Mouse (Mus musculus) liver, embryonic 15.5 days (tissue): ENCODE results near the gene Opalin. TPM values are rescaled to one million over a fixed set of nuclear protein-coding genes. Genes with fewer than 3 reads are reported as not detected.

Source experiments
- ATAC-seq: fragments of 200-750 bp; cut with Nextera tagmentation; 2 replicates; pipeline ENCODE4 v1.8.0; 2017; ENCODE audit warnings: moderate number of reproducible peaks, mild to moderate bottlenecking, moderate library complexity; ENCODE audit not compliant: insufficient read depth
- H3K27ac ChIP-seq: fragments of 300-500 bp; sonication (generic); replicated peaks from 2 replicates; pipeline ENCODE4 v1.5.1; 2015; ENCODE audit warnings: mild to moderate bottlenecking, inconsistent platforms
- H3K27me3 ChIP-seq: fragments of 300-500 bp; sonication (generic); 2 replicates; pipeline ENCODE4 v1.6.1; 2015; ENCODE audit warnings: mild to moderate bottlenecking, inconsistent platforms
- H3K36me3 ChIP-seq: fragments of 300-500 bp; sonication (generic); replicated peaks from 2 replicates; pipeline ENCODE4 v1.6.1; 2015; ENCODE audit warnings: moderate library complexity, mild to moderate bottlenecking, inconsistent platforms
- H3K4me1 ChIP-seq: fragments of 300-500 bp; sonication (generic); replicated peaks from 2 replicates; pipeline ENCODE4 v1.6.1; 2015; ENCODE audit warnings: inconsistent platforms
- H3K4me2 ChIP-seq: fragments of 300-500 bp; sonication (generic); 2 replicates; pipeline ENCODE4 v1.6.1; 2015; ENCODE audit warnings: moderate library complexity, mild to moderate bottlenecking, inconsistent platforms
- H3K4me3 ChIP-seq: fragments of 300-500 bp; sonication (generic); replicated peaks from 2 replicates; pipeline ENCODE4 v1.5.1; 2015; ENCODE audit warnings: mild to moderate bottlenecking, inconsistent platforms
- H3K9ac ChIP-seq: fragments of 300-500 bp; sonication (generic); 2 replicates; pipeline ENCODE4 v1.6.1; 2015; ENCODE audit warnings: moderate library complexity, mild to moderate bottlenecking, inconsistent platforms
- H3K9me3 ChIP-seq: fragments of 300-500 bp; sonication (generic); replicated peaks from 2 replicates; pipeline ENCODE4 v1.6.1; 2016; ENCODE audit warnings: inconsistent platforms
- WGBS: fragments of 180-500 bp; shearing (Covaris S2); methylation state at CpG from one replicate; pipeline ENCODE4 v1.1.7; 2015; ENCODE audit warnings: mixed read lengths; ENCODE audit not compliant: insufficient replicate concordance; 5-methylcytosine and 5-hydroxymethylcytosine counted together
- polyA plus RNA-seq: library from polyadenylated mRNA; unstranded; fragments of >200 nt; fragmentation: Nextera tagmentation; extraction: Ambion mirVana; gene quantifications from 2 replicates; pipeline ENCODE4 v1.2.1, GENCODE M21; 2015

Gene Opalin
- polyA plus RNA-seq, 1 experiment from 2014 or later = not detected

DNA sequence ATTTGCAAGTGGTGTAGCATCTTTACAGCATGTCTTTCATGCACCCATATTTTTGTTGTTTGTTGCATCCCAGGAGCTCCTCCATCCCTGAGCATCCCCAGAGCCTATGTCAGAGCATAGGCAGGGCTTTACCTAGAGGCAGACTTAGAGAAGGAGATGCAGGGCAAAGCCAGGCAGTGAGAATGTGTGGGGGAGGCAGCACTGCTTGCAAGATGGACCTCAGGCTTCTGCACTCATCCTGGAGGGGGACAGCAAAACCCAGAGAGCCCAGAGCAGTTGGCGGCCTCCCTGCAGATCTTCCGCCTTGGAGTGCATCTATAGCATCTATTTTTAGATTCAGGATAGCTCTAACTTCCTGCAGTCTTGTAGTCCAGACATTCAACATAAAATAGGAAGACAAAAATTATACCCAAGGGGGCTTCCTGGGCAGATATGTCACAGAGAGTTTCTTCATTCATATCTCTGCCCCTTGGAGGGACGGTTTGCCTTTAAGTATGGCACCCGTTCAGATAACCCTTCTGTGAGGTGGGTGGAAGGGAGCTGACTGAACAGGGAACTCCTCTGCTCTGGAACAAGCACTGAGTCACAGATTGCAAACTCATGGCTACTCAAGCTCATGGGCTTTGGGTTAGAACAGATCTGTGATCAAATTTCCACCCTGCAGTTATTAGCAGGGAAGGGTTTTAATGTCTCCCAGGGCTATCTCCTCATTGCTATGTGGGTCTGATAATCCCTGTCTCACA is 40.9 kb downstream of the Opalin start:
- Histone ChIP-seq H3K9me3 (no peaks in the 10 kb centered on the region), H3K4me2 (no peak overlapping the region), H3K27me3 (peaks cover 9% of the 10 kb centered on the region), H3K36me3 (no peaks in the 10 kb centered on the region), H3K4me3 (no peak overlapping the region), H3K4me1 (no peaks in the 10 kb centered on the region), H3K9ac (no peak overlapping the region), H3K27ac (no peak overlapping the region)
- ATAC-seq = no peak
- WGBS = 19% methylated on average over 4 of the region's 4 CpGs

DNA sequence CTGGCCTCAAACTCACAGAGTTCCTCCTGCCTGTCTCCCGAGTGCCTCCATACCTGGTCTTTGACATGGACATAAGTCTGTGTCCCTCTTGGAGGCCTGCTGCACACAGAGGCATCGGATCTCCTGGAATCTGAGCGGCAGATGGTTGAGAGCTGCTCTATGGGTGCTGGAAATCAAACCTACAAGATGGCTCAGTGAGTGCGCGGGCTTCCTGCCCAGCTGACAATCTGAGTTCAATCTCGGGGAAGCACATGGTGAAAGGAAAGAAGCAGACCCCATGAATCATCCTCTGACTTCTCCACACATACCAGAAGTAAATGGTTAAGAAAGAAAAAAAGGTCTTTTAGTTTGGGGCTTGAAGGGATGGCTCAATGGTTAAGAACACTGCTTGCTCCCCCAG is 45.0 kb downstream of the Opalin start:
- Histone ChIP-seq H3K9me3 (no peaks in the 10 kb centered on the region), H3K4me1 (no peaks in the 10 kb centered on the region), H3K27ac (no peak overlapping the region), H3K4me3 (no peak overlapping the region), H3K36me3 (no peaks in the 10 kb centered on the region), H3K4me2 (no peak overlapping the region), H3K9ac (no peak overlapping the region), H3K27me3 (peaks cover 12% of the 10 kb centered on the region)
- no peak for ATAC-seq
- 27% methylated on average over 6 of the region's 6 CpGs for WGBS

DNA sequence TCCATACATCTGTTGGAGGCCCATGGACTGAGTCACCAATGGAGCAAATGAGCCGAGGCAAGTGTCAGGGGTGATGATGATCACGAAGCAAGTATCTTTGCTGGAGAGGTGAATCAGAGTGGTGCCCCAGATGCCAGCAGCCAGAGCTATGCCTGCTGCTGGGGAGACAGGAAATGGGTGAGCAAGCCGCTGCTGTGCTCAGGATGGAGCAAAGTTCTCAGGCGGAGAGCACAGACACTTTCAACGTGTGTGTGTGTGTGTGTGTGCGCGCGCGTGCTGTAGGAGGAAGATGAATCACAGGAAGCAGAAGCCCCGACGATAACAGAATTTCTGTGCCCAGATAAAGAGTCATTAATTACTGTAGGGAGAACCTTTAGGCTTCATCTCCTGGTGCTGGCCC is 45.9 kb downstream of the Opalin start:
- Histone ChIP-seq H3K36me3 (no peaks in the 10 kb centered on the region), H3K4me2 (no peak overlapping the region), H3K9ac (no peak overlapping the region), H3K9me3 (no peaks in the 10 kb centered on the region), H3K4me3 (no peak overlapping the region), H3K27me3 (peaks cover 12% of the 10 kb centered on the region), H3K4me1 (no peaks in the 10 kb centered on the region), H3K27ac (no peak overlapping the region)
- ATAC-seq = no peak
- WGBS = 8% methylated on average over 11 of the region's 11 CpGs

DNA sequence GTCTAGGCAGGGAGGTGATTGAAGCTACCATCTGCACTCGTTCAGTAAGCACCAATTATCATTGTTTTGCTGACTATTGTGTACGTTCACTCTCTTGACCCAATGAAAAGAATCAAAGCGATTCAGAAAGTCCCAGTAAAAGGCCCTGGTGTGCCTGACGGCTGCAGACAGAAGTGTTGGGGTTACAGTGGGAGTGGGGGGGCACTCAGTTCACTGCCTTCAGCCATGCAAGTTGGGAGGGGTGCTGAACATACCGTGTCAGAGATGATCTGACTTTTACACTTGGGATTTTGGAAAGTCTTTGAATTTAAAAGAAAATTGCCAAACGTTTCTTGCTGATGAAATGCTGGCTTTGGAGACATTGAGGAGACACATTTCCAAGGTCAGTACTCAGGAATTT is 46.8 kb downstream of the Opalin start:
- Histone ChIP-seq H3K36me3 (no peaks in the 10 kb centered on the region), H3K4me1 (no peaks in the 10 kb centered on the region), H3K9ac (no peak overlapping the region), H3K27me3 (peaks cover 12% of the 10 kb centered on the region), H3K4me2 (no peak overlapping the region), H3K9me3 (no peaks in the 10 kb centered on the region), H3K4me3 (no peak overlapping the region), H3K27ac (no peak overlapping the region)
- no peak for ATAC-seq
- 58% methylated on average over 6 of the region's 6 CpGs for WGBS

DNA sequence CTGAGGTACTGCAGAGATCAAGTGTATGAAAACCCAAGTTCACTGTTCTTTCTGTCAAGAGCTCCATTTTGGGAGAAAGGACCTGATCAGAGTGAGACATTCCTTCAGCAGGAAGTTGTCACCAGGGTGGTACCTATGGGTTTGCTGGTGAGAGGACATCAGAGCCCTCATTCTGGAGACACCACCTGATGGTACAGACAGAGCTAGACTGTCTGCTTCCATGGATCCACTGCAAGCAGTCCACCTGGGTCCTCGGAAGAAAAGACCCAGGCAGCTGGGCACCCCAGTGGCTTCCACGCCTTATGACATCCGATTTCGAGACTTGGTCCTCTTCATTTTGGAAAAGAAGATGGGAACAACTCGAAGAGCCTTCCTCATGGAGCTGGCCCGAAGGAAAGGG is 47.7 kb downstream of the Opalin start, which contains the start of gene Dntt:
Dntt (plus strand) TSS at position 57 of the 400 bp plus-strand sequence.
- ATAC-seq = no peak
- H3K27me3 ChIP-seq = peaks cover 12% of the 10 kb centered on the region
- 50% methylated on average over 6 of the region's 6 CpGs for WGBS
- H3K4me3 ChIP-seq = no peak within 1 kb of the TSS
- no peaks in the 10 kb centered on the region for H3K4me1 ChIP-seq
- H3K36me3 ChIP-seq = no peaks in the 10 kb centered on the region
- H3K27ac ChIP-seq = no peak within 1 kb of the TSS
- no peak within 1 kb of the TSS for H3K4me2 ChIP-seq
- no peaks in the 10 kb centered on the region for H3K9me3 ChIP-seq
- no peak within 1 kb of the TSS for H3K9ac ChIP-seq

DNA sequence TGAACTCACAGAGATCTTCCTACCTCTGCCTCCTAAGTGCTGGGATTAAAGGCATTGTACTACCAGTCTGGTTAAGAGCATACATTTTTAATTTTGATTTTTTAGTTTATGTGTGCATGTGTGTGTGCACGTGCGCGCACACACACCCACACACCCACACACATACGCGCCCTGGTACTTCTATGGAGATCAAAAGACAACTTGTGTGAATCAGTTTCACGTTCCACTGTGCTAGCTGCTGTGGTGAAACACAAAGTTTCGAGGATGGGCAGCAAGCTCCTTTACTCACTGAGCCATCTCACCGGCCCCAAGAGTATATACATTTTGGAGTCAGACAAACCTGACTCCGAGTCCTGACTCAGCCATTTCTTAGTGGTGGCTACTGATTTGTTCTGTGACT is 49.3 kb downstream of the Opalin start:
- 79% methylated on average over 9 of the region's 9 CpGs for WGBS
- Histone ChIP-seq H3K36me3 (no peaks in the 10 kb centered on the region), H3K4me1 (no peaks in the 10 kb centered on the region), H3K4me3 (no peak overlapping the region), H3K9me3 (no peaks in the 10 kb centered on the region), H3K4me2 (no peak overlapping the region), H3K9ac (no peak overlapping the region), H3K27ac (no peak overlapping the region), H3K27me3 (peaks cover 12% of the 10 kb centered on the region)
- no peak for ATAC-seq

DNA sequence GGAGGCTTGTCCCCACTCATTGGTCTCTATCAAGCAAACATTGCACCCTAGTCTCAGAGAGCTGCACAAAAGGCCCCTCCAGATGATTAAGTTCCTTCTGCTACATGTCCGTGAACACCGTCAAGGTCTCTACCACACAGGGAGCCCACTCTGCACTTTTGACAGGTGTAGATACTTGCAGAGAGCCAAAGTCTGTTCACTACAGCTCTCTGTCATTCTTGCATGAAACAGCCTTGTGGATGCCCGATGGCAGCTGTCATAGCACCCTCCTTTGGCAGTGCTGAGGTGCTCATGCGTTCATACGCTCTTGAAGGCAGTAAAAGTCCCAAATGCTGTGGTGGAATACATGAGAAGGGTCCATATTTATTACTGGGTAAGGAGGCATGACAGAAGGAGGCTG is 49.9 kb downstream of the Opalin start:
- Histone ChIP-seq H3K4me3 (no peak overlapping the region), H3K9me3 (no peaks in the 10 kb centered on the region), H3K36me3 (no peaks in the 10 kb centered on the region), H3K9ac (no peak overlapping the region), H3K27me3 (peaks cover 12% of the 10 kb centered on the region), H3K27ac (no peak overlapping the region), H3K4me1 (no peaks in the 10 kb centered on the region), H3K4me2 (no peak overlapping the region)
- 65% methylated on average over 5 of the region's 5 CpGs for WGBS
- ATAC-seq = no peak

DNA sequence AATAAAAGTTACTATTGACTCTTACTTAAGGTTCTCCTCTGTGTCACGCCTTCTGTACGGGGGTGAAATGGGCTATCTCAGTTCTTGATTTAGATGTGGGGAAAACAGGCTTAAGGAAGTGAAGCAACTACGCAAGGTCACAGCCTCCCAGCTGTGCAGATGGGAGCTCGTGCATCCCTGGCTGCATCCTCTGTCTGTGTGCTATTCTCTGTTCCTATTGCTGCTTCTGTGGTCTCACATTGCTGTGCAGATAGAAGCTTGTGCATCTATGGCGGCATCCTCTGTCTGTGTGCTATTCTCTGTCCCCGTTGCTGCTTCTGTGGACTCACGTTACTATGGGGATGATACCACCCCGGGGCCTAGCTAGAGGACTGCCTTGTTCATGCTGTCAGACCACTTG is 50.4 kb downstream of the Opalin start:
- WGBS = 64% methylated on average over 8 of the region's 8 CpGs
- Histone ChIP-seq H3K27ac (no peak overlapping the region), H3K4me2 (no peak overlapping the region), H3K4me3 (no peak overlapping the region), H3K9me3 (no peaks in the 10 kb centered on the region), H3K9ac (no peak overlapping the region), H3K27me3 (peaks cover 8% of the 10 kb centered on the region), H3K36me3 (no peaks in the 10 kb centered on the region), H3K4me1 (no peaks in the 10 kb centered on the region)
- no peak for ATAC-seq

DNA sequence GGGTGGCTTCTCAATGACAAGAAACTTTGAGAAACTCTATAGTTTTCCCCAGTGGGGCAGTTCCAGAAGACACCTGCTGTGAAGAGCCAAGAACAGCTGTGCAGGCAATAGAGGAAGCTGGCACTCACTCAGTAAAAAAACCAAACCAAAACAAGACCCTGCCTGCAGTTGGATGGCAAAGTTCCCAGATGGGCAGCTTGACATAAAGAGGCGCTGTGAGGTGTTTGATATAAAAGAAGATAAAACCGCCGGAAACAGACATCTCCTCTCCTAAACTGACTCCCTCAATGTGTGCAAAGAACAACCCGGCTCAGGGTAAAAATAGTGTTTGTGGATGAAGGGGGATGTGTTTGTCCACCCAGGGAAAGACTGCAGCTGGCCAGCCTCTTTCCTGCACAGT is 54.7 kb downstream of the Opalin start:
- peaks cover 4% of the 10 kb centered on the region; the same call in 1 of the 2 replicates for H3K27me3 ChIP-seq
- H3K4me1 ChIP-seq = no peaks in the 10 kb centered on the region
- 47% methylated on average over 4 of the region's 4 CpGs for WGBS
- H3K36me3 ChIP-seq = no peaks in the 10 kb centered on the region
- H3K27ac ChIP-seq = no peak overlapping the region
- ATAC-seq = no peak
- H3K4me2 ChIP-seq = no peak overlapping the region
- H3K4me3 ChIP-seq = no peak overlapping the region
- H3K9me3 ChIP-seq = no peaks in the 10 kb centered on the region
- no peak overlapping the region for H3K9ac ChIP-seq

DNA sequence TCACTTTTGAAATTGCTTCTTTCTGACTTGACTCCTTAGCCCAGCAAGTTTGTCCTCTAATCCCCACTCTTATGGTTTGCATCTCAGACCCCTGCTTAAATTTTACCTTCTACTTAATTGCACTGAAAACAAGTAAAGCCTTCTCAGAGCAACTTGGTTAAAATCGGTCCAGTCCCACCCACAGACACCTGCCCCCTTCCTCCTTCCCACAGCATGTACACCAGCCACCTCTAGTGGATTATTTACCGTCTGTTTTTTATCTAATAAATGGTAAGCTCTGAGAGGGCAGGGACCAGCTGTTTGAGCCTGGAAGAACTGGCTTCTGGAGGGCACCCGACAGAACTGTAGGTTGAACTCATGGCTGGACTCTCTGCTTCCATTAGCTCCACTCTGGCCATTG is 56.4 kb downstream of the Opalin start:
- H3K4me3 ChIP-seq = no peak overlapping the region
- H3K4me1 ChIP-seq = peaks cover 3% of the 10 kb centered on the region; the same call in 1 of the 2 replicates
- no peak overlapping the region for H3K4me2 ChIP-seq
- no peaks in the 10 kb centered on the region for H3K9me3 ChIP-seq
- no peak for ATAC-seq
- WGBS = 51% methylated on average over 3 of the region's 3 CpGs
- no peak overlapping the region for H3K9ac ChIP-seq
- no peaks in the 10 kb centered on the region for H3K36me3 ChIP-seq
- H3K27me3 ChIP-seq = peaks cover 4% of the 10 kb centered on the region; the same call in 1 of the 2 replicates
- H3K27ac ChIP-seq = no peak overlapping the region

DNA sequence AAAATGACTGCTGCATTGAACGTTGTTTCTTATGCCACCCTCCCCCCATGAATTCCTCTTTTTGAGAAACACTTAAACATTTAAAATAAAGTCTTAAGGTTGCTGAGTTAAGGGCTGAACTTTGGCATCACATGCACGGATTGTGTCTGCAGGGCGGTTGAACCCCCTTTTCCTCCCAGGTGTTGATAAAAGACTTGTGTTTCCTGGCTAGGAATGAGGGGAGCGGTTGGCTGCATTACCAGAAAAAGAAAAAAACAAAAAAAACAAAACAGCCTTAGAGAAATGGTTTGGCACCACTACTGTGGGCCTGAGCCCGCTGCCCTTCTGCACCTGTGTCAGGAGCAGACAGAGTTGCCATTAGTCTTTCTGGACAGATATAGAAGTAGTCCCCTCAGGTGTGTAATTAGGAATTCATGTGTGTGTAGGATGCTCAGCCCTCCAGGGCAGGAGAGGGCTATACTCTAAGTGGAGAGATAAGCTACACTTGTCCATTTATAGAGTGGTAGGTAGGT is 57.7 kb downstream of the Opalin start:
- Histone ChIP-seq H3K27ac (no peak overlapping the region), H3K4me2 (no peak overlapping the region), H3K36me3 (no peaks in the 10 kb centered on the region), H3K4me3 (no peak overlapping the region), H3K4me1 (peaks cover 3% of the 10 kb centered on the region; the same call in 1 of the 2 replicates), H3K27me3 (peaks cover 8% of the 10 kb centered on the region; the same call in 1 of the 2 replicates), H3K9ac (no peak overlapping the region), H3K9me3 (no peaks in the 10 kb centered on the region)
- no peak for ATAC-seq
- 44% methylated on average over 5 of the region's 5 CpGs for WGBS
